Mouse (Mus musculus) kidney, postnatal 0 days (tissue): ENCODE data around the gene Slc2a3. TPM values are rescaled to one million over a fixed set of nuclear protein-coding genes. Genes with fewer than 3 reads are reported as not detected.
A peak's percentile ranks its signal among the peaks of the same experiment; 100 is the strongest.

Experiments used
- ATAC-seq: fragments of 200-750 bp; cut with Nextera tagmentation; replicated peaks from 2 replicates; pipeline ENCODE4 v1.8.0; 2017; ENCODE audit warnings: low read depth, moderate number of reproducible peaks, moderate TSS enrichment, moderate library complexity; ENCODE audit not compliant: low FRiP score
- DNase-seq: peaks from one replicate; pipeline ENCODE4 v3.0.0-alpha.2; 2016; ENCODE audit warnings: low spot score
- H3K27ac ChIP-seq: fragments of 300-500 bp; sonication (generic); 2 replicates; pipeline ENCODE4 v1.5.1; 2014; ENCODE audit warnings: mild to moderate bottlenecking
- H3K27me3 ChIP-seq: fragments of 300-500 bp; sonication (generic); 2 replicates; pipeline ENCODE4 v1.6.1; 2014; ENCODE audit warnings: low read length, mixed read lengths; ENCODE audit not compliant: insufficient read depth
- H3K36me3 ChIP-seq: fragments of 300-500 bp; sonication (generic); 2 replicates; pipeline ENCODE4 v1.6.1; 2014; ENCODE audit warnings: low read length, mixed read lengths; ENCODE audit not compliant: insufficient read depth
- H3K4me1 ChIP-seq: fragments of 300-500 bp; sonication (generic); replicated peaks from 2 replicates; pipeline ENCODE4 v1.6.1; 2014; ENCODE audit warnings: antibody characterized with exemption, low read length, mixed read lengths; ENCODE audit not compliant: insufficient read depth
- H3K4me2 ChIP-seq: fragments of 300-500 bp; sonication (generic); 2 replicates; pipeline ENCODE4 v1.6.1; 2014; ENCODE audit warnings: mild to moderate bottlenecking, low read length, moderate library complexity, mixed read lengths
- H3K4me3 ChIP-seq: fragments of 300-500 bp; sonication (generic); replicated peaks from 2 replicates; pipeline ENCODE4 v1.5.1; 2014; ENCODE audit warnings: low read depth, low read length
- H3K9ac ChIP-seq: fragments of 300-500 bp; sonication (generic); 2 replicates; pipeline ENCODE4 v1.6.1; 2014; ENCODE audit warnings: low read depth, low read length
- H3K9me3 ChIP-seq: fragments of 300-500 bp; sonication (generic); replicated peaks from 2 replicates; pipeline ENCODE4 v1.6.1; 2016; ENCODE audit warnings: low read length, inconsistent platforms, mixed read lengths
- CTCF ChIP-seq: IDR thresholded peaks from 2 replicates; pipeline ENCODE4 v1.5.1; 2016; ENCODE audit warnings: antibody characterized with exemption, low read depth, mild to moderate bottlenecking, moderate library complexity
- WGBS: fragments of 180-500 bp; shearing (Covaris S2); extraction: QIAGEN DNeasy Blood & Tissue Kit; methylation state at CpG from one replicate; pipeline ENCODE4 v1.1.7; 2014; 5-methylcytosine and 5-hydroxymethylcytosine counted together
- polyA plus RNA-seq: library from polyadenylated mRNA; unstranded; fragments of >200 nt; fragmentation: Nextera tagmentation; extraction: Ambion mirVana; gene quantifications from 2 replicates; pipeline ENCODE4 v1.2.1, GENCODE M21; 2015

Gene Slc2a3
- polyA plus RNA-seq, 1 experiment from 2014 or later: 4.1 TPM

DNA sequence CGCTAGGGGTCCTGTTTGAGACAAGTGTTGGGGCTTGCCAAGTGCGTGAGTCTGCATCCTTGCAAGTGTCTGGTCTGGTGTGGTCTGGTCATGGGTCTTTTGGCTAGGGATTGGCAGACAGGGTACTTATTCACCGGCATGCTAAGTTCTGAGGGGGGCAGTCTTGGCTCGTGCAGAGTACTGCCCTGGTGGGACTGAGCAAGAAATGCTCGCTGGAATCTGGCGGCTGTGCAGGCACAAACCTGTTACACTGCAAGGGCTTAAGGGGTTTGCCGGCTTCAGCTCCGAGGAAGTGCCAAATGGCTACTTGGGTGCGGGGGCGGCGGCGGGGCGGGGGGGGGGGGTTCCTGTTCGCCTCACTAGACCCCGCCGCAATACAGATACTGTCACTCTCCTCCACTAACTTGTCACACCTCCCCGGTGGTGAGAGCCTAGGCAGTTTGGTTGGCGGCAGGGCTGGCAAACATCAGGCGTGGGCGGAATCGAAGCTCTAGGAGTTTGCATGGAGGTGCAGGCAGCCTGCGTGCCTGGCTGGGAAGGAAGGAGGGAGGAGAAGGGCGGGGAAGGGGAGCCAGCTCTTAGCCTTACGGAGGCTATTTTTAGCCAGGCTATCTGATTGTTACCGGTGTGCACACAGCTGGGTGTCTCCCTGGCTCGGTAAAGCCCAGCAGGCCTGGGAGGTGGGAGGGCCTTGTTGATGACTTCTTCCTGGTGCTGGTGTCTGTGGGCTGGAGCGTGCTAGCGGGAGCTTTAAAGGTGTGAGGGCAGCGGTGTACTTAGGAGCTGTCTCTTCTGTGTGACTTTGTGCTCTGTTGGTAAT lies 24.7 kb upstream of the Slc2a3 start:
- Histone ChIP-seq H3K27ac (peak overlapping the region; percentile 75), H3K4me2 (peak overlapping the region; percentile 71), H3K27me3 (no peaks in the 10 kb centered on the region), H3K36me3 (peaks cover 17% of the 10 kb centered on the region; the same call in 1 of the 2 replicates), H3K9ac (peak overlapping the region; percentile 5; the same call in 1 of the 2 replicates), H3K4me1 (peaks cover 25% of the 10 kb centered on the region), H3K9me3 (no peaks in the 10 kb centered on the region), H3K4me3 (peak overlapping the region; percentile 37)
- WGBS: 2% methylated on average over 28 of the region's 29 CpGs
- ATAC-seq (peak; percentile 85), DNase-seq (peak; percentile 84)
- TF ChIP-seq CTCF: no peak

DNA sequence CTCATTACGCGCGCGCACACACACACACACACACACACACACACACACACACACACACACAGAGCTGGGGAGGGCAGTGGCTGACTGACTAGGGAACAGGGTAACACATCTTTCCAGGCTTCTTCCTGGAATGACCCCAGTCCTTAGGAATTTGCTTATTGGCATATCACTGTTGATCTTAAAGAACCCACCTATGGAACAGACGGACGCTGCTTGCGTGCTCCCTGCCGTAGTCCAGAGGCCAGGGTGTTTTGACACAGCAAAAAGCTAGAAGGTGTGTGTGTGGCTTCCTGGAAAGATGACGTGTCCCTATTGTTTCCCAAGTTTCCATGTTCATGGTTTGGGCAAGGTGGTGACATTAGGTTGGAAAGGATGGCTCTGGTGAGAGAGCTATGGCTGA lies 23.7 kb upstream of the Slc2a3 start:
- no peak for TF ChIP-seq CTCF
- WGBS: 86% methylated on average over 9 of the region's 9 CpGs
- no peaks in the 10 kb centered on the region for H3K27me3 ChIP-seq
- H3K9ac ChIP-seq: no peak overlapping the region
- ATAC-seq (no peak), DNase-seq (no peak)
- H3K9me3 ChIP-seq: no peaks in the 10 kb centered on the region
- H3K36me3 ChIP-seq: peaks cover 11% of the 10 kb centered on the region; the same call in 1 of the 2 replicates
- peak overlapping the region; percentile 71; the same call in 1 of the 2 replicates for H3K4me2 ChIP-seq
- no peak overlapping the region for H3K4me3 ChIP-seq
- H3K4me1 ChIP-seq: peaks cover 32% of the 10 kb centered on the region
- H3K27ac ChIP-seq: no peak overlapping the region

DNA sequence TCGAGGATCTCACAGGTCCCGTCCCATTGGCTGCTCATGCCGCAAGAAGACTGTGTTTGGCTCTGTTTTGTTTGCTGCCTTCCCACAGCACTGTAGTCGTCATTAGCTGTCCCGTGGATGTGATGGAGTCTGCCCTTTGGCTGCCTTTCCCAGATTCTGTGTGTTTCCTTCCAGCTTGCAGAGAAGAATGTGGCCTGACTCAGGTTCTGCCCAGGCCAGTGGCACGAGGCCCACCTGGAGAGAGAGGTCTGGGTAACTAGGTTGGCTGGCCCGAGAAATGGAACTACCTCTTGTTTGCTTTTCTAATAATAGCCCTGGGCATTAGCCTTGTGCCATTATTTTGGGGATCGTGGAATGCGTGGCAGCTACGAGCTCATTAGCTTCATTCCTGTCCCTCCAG lies 22.6 kb upstream of the Slc2a3 start:
- no peak overlapping the region for H3K27ac ChIP-seq

DNA sequence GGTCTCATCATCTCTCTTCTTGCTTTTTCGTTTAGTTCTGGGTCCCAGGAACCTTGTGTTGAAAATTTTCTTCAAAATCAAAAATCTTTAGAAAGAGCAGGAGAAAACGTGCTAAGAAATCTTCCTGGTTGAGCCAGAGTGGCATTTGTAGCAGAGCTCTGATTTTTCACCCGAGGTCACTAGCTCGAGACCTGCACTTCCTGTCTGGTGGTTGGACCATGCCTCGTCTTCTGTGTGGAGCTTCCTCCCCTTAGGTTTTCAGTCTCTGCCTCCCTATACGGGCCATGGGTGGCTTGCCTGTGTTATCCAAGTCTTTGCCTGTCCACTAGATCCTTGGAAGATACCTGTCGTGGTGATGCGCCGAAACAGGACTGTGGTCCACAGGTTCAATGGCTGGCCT lies 20.4 kb upstream of the Slc2a3 start:
- WGBS: 59% methylated on average over 9 of the region's 9 CpGs
- H3K4me2 ChIP-seq: peak overlapping the region; percentile 93

More for the DNA sequence above, 22.6 kb upstream of the Slc2a3 start:
- H3K9ac ChIP-seq: no peak overlapping the region
- TF ChIP-seq CTCF: no peak
- no peak overlapping the region for H3K4me3 ChIP-seq
- no peak for DNase-seq
- WGBS: 66% methylated on average over 10 of the region's 10 CpGs
- no peaks in the 10 kb centered on the region for H3K27me3 ChIP-seq
- H3K9me3 ChIP-seq: no peaks in the 10 kb centered on the region
- no peak for ATAC-seq
- no peak overlapping the region for H3K4me2 ChIP-seq
- H3K4me1 ChIP-seq: peaks cover 32% of the 10 kb centered on the region
- H3K36me3 ChIP-seq: 0 out of 2 replicates have a peak, but pooled peaks cover 2% of the 10 kb centered on the region

DNA sequence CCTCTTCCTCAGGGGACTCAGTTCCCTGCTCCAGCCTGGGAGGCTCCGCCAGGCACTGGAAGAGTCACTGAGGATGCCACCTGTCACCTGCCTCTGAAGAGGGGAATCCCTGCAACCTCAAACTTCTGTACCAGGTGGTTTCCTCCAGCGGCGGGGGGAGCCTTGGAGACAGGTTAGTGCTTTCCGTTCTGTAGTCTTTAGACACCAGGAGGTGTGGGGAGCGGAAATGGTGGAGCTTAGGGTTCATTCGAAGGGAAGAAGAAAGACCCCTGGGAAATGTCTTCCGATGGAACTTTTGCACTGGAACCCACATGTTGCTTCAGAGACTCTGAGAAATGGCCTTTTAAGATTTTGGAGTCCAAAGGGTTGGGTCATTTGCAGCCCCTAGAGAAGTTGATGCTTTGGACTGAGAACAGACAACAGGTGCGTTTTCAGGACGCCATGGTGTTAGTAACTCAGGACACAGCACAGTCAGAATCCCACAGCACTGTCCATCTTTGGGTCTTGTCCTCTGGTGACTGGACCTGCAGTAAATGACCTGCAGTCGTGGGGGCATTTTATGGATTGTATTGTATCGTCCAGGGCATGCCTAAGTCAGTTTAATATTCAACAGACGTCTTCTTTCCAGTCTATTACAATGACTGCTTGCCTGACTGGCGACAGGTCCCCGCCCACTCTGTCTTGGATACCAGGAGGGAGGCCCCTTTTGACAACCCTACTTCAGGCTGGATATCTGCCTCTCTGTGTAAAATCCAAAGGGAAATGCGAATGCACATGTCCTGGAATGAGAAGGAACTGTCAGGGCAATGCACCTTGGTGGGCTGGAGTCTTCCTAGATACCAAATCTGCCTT lies 19.6 kb upstream of the Slc2a3 start:
- DNase-seq: no peak
- Histone ChIP-seq H3K4me3 (peak overlapping the region; percentile 77), H3K27me3 (no peaks in the 10 kb centered on the region), H3K9me3 (no peaks in the 10 kb centered on the region), H3K9ac (peak overlapping the region; percentile 96), H3K4me1 (peaks cover 27% of the 10 kb centered on the region), H3K27ac (peak overlapping the region; percentile 88; the same call in 1 of the 2 replicates), H3K36me3 (no peaks in the 10 kb centered on the region), H3K4me2 (peak overlapping the region; percentile 93)
- 27% methylated on average over 15 of the region's 15 CpGs for WGBS
- TF ChIP-seq CTCF: no peak
- no peak; the same call in 1 of the 2 replicates for ATAC-seq

More for the DNA sequence above, 20.4 kb upstream of the Slc2a3 start:
- no peak overlapping the region for H3K4me3 ChIP-seq
- H3K27me3 ChIP-seq: no peaks in the 10 kb centered on the region
- peaks cover 32% of the 10 kb centered on the region for H3K4me1 ChIP-seq
- no peaks in the 10 kb centered on the region for H3K9me3 ChIP-seq
- DNase-seq (no peak), ATAC-seq (no peak)
- no peak overlapping the region for H3K9ac ChIP-seq
- no peaks in the 10 kb centered on the region for H3K36me3 ChIP-seq
- TF ChIP-seq CTCF: no peak
- no peak overlapping the region for H3K27ac ChIP-seq

DNA sequence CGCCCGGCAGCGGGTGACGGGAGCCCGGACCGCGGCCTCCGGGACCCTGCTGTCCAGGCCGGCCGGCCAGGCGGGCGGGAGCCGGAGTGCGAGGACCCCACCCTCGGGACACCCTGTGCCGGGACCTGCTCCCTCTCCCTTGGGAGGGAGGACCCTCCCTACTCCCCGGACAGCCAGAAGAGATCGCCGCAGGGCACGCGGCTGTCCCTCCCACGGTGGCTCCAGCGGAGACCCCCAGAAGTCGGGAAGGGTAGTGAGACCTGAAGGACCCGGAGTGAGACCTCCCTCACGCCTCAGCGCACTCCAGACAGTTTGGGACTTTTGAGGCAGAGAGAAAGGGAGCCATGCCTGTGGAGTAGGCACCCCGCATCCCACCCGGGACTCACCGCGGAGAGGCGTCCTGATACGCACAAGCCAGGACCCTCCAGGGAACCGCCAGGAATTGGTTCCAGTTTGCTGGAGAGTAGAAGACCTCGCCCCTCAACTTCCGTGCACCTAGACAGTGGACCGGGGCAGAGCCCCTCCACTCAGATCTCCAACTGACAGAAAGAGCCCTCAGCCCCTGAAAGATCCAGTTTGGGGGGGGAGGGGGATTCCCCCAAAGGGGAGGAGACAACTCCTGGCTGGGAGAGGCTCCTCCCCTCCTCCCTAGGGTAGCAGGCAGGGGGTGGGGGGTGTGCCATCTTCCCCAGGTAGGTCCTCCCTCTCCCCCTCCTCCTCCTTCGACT lies 18.8 kb upstream of the Slc2a3 start:
- peak overlapping the region; percentile 93 for H3K4me2 ChIP-seq
- H3K4me1 ChIP-seq: peaks cover 19% of the 10 kb centered on the region
- no peaks in the 10 kb centered on the region for H3K36me3 ChIP-seq
- no peaks in the 10 kb centered on the region for H3K9me3 ChIP-seq
- DNase-seq (peak; percentile 37), ATAC-seq (peak; percentile 79)
- peak overlapping the region; percentile 88 for H3K27ac ChIP-seq
- WGBS: 1% methylated on average over 33 of the region's 38 CpGs
- peak overlapping the region; percentile 96 for H3K9ac ChIP-seq
- H3K4me3 ChIP-seq: peak overlapping the region; percentile 77
- no peak for TF ChIP-seq CTCF
- H3K27me3 ChIP-seq: no peaks in the 10 kb centered on the region
